Mouse (Mus musculus): Measurements from ENCODE around the gene Tysnd1.

The Tysnd1 gene

DNA sequence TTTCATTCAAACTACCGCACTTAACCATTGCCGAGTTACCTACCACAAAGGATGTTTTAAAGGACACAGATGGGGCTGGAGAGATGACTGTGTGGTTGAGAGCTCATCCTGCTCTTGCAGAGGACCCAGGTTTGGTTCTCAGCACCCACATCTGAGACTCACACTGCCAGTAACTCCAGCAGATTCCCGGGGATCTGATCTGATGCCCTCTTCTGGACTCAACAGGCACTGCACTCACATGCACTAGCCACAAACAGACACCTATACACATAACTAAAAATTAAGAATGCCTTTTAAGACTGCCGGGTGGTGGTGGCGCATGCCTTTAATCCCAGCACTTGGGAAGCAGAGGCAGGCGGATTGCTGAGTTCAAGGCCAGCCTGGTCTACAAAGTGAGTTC lies 34.9 kb downstream of the Tysnd1 start:
- no peak for DNase-seq (ENCODE audit: extremely low read depth, insufficient read length, low spot score)

DNA sequence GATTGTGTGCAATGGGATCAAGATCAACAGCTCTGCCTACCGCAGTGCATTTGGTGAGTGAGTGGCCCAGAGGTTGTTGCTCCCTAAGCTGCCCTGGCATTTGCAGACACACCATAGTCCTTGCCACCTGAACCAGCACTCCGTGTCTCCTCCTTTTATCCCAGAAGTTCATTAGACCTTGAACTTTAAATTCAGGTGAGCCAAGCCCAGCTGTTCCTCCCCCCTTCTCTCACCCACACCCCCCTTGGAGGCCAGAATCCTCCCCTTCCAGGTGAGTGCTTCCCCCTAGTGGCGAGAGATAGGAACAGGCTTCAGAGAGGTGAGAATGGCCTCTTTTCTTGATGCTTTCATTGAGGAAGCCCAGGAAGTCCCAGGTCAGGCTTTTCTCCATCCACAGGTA lies 39.1 kb downstream of the Tysnd1 start:
- DNase-seq (ENCODE audit: extremely low read depth, insufficient read length, low spot score) = no peak

- DNase-seq (ENCODE audit: extremely low read depth, insufficient read length, low spot score) = no peak
Observed at GRCm38 (mm10) chr10:61736671-61737078, 41.4 kb downstream of the Tysnd1 start.

- DNase-seq (ENCODE audit: extremely low read depth, insufficient read length, low spot score) = no peak
Observed at GRCm38 (mm10) chr10:61737537-61737936, 42.2 kb downstream of the Tysnd1 start.

DNA sequence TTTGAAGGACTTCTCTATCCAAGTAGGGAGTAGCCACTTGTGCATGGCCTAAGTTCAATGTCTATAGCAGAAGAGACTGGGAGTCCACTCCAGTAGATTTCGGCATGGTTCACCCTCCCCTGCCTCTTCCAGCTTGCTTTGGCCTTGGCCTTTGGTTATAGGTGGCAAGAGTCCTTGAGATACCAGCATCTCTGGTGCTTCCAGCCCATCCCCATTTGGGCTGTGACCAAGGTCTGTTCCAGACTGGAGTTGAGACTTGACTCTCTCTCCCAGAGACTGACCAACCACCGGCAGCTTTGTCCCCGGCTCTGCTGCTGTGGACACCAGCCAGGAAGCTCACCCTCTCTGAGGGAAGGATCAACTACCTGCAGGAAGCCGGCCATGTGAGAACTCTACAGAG lies 42.8 kb downstream of the Tysnd1 start:
- no peak for DNase-seq (ENCODE audit: extremely low read depth, insufficient read length, low spot score)

GRCm38 (mm10) chr10:61741306-61741705 lies 46.0 kb downstream of the Tysnd1 start:
- no peak for DNase-seq (ENCODE audit: extremely low read depth, insufficient read length, low spot score)

DNA sequence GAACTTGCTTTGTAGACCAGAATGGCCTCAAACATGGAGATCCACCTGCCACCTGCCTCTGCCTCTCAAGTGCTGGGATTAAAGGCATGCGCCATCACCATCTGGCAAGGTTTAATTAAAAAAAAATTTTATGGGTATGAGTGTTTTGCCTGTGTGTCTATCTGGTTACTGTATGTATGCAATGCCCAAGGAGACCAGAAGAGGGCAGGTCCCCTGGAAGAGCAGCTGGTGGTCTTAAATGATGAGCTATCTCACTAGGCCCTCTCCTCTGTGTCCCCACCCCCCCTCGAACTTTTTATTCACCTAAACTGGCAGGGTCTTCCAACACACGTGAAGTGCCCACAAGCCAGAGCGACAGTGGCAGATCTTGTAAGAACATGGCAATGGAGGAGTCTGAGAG lies 46.6 kb downstream of the Tysnd1 start:
- DNase-seq (ENCODE audit: extremely low read depth, insufficient read length, low spot score) = no peak

DNA sequence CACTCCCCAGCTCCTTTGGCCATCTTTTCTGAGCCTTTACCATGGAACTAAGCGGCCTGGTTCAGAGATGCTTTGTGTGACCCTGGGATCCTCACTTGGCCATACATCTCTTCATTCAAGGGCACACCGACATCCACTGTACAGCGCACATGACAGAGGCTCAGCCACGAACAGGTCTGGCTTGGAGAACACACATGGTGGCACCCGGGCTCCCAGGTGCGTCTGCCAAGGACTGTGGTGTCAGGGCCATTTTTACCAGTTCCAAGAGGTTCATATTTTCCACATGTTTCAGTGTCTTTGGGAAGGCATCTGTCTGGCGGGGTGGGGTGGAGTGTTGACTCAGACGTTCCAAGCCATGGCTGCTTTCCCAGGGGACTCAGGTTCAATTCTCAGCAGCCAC lies 47.0 kb downstream of the Tysnd1 start:
- no peak for DNase-seq (ENCODE audit: extremely low read depth, insufficient read length, low spot score)

- DNase-seq (ENCODE audit: extremely low read depth, insufficient read length, low spot score) = no peak
Observed at GRCm38 (mm10) chr10:61745133-61745532, 49.8 kb downstream of the Tysnd1 start.

GRCm38 (mm10) chr10:61747302-61747701 lies 52.0 kb downstream of the Tysnd1 start:
- no peak for DNase-seq (ENCODE audit: extremely low read depth, insufficient read length, low spot score)

DNA sequence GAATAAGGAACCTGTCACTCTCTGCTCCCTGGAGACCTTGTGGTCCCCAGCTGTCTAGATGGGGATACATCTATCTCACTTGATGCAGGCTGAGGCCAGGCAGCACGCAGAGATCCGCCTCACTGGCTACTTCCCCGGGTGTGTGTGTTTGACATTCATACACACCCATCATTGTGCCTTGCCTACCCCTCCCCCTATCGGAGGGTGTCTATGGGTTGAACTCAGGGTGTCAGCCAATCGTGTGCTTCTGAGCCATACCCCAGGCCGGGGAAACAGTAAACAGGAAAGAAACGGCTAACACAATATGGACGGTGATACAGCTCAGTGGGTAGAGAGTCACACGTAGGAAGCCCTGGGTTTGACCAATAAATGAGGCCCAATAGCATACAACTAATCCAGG lies 54.7 kb downstream of the Tysnd1 start:
- no peak for DNase-seq (ENCODE audit: extremely low read depth, insufficient read length, low spot score)

GRCm38 (mm10) chr10:61751534-61752219 lies 56.4 kb downstream of the Tysnd1 start:
- DNase-seq (ENCODE audit: extremely low read depth, insufficient read length, low spot score) = no peak
